ENCODE assay signal across 23 mouse cellular contexts in the genomic region with DNA sequence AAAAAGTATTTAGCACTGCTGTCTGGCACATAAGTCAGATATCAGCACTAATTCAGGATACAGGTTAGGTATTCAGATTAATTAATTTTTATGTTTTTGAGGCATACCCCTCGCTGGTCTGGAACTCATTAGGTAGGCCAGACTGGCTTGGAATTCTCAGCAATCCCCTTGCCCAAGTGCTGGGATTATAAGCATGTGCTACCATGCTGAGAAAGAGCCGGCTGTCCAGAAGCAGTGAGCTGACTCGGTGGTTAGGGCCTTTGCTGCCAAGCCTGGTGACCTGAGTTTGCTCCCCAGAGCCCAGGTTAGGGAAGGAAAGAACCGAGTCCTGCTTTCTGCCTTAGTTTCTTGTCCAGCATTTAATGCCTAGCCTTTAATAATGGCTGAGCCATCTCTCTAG.
DNase-seq lines count a peak whose midpoint lies in the region; ATAC-seq lines count a peak whose summit lies in the region.
"Had no signal": no experiment of that assay in that cellular context is flagged by ENCODE, and none has a peak within 500 bp of the region (broad histone marks: within the 10 kb centered on the region; RNA-seq: fewer than 3 reads in every experiment).

No protein-coding gene starts in this region.

- DNase-seq in cerebellum, postnatal 10 days: peak; percentile 69 to 81
- no peak for DNase-seq in cerebellum, adult 11-12 months
- DNase-seq in retina, embryonic 14.5 days (ENCODE audit: low spot score): peak; percentile 16
- no peak for DNase-seq in retina, postnatal 1 day
- no peak for DNase-seq in adrenal gland, postnatal 4 days (ENCODE audit: low spot score in 2 of 2)
- no peak for DNase-seq in adrenal gland, adult 8-10 months
- DNase-seq: adrenal gland, postnatal 25 days; forebrain, postnatal 0 days; kidney, adult 8-10 months; kidney, postnatal 14 days; layer of hippocampus, postnatal 36 days; lung, adult 2 months; spleen, adult 18-20 months; thymus, postnatal 4 days had no signal

- H3K27me3 ChIP-seq in hindbrain, embryonic 13.5 days: no peaks in the 10 kb centered on the region
- no peaks in the 10 kb centered on the region for H3K27me3 ChIP-seq in hindbrain, embryonic 16.5 days (replicated peaks; ENCODE audit: control insufficient read depth, insufficient read depth, low read length)
- H3K27me3 ChIP-seq: embryonic facial prominence, embryonic 13.5 days; megakaryocyte, embryonic 14.5 days had no signal

- 50% methylated on average over 4 of the region's 4 CpGs for WGBS in hindbrain, embryonic 13.5 days
- 45% methylated on average over 4 of the region's 4 CpGs for WGBS in hindbrain, embryonic 16.5 days

- peak overlapping the region; percentile 48; the same call in 1 of the 2 replicates for H3K27ac ChIP-seq in hindbrain, embryonic 13.5 days
- no peak overlapping the region for H3K27ac ChIP-seq in hindbrain, embryonic 16.5 days (ENCODE audit: low read depth, low read length)
- H3K27ac ChIP-seq: embryonic facial prominence, embryonic 13.5 days; heart, embryonic 10.5 days; layer of hippocampus, adult 2 months had no signal

- no peak overlapping the region for H3K9ac ChIP-seq in hindbrain, embryonic 13.5 days
- no peak overlapping the region for H3K9ac ChIP-seq in hindbrain, embryonic 16.5 days (ENCODE audit: low read depth, low read length)
- H3K9ac ChIP-seq: embryonic facial prominence, embryonic 13.5 days; forebrain, postnatal 0 days had no signal

- H3K4me3 ChIP-seq in hindbrain, embryonic 13.5 days: no peak overlapping the region
- no peak overlapping the region for H3K4me3 ChIP-seq in hindbrain, embryonic 16.5 days (ENCODE audit: low read length)
- H3K4me3 ChIP-seq: embryonic facial prominence, embryonic 13.5 days; heart, embryonic 10.5 days; layer of hippocampus, adult 2 months; megakaryocyte, embryonic 14.5 days had no signal

- H3K4me2 ChIP-seq in hindbrain, embryonic 13.5 days: no peak overlapping the region
- no peak overlapping the region for H3K4me2 ChIP-seq in hindbrain, embryonic 16.5 days (ENCODE audit: low read length)
- H3K4me2 ChIP-seq: embryonic facial prominence, embryonic 13.5 days; liver, embryonic 11.5 days had no signal

- no peaks in the 10 kb centered on the region for H3K9me3 ChIP-seq in hindbrain, embryonic 13.5 days
- no peaks in the 10 kb centered on the region for H3K9me3 ChIP-seq in hindbrain, embryonic 16.5 days (ENCODE audit: control insufficient read depth, low read length)
- H3K9me3 ChIP-seq: embryonic facial prominence, embryonic 13.5 days; heart, embryonic 10.5 days; megakaryocyte, embryonic 14.5 days had no signal

- peaks cover 42% of the 10 kb centered on the region for H3K4me1 ChIP-seq in hindbrain, embryonic 13.5 days (replicated peaks)
- H3K4me1 ChIP-seq in hindbrain, embryonic 16.5 days (ENCODE audit: control insufficient read depth, insufficient read depth, low read depth, low read length): peaks cover 34% of the 10 kb centered on the region

- no peaks in the 10 kb centered on the region for H3K36me3 ChIP-seq in hindbrain, embryonic 13.5 days
- no peaks in the 10 kb centered on the region for H3K36me3 ChIP-seq in hindbrain, embryonic 16.5 days (ENCODE audit: control insufficient read depth, insufficient read depth, low read length)

- ATAC-seq in hindbrain, embryonic 13.5 days (ENCODE audit: low FRiP score): no peak
- ATAC-seq in hindbrain, embryonic 16.5 days: no peak
- ATAC-seq: CD4-positive, CD25-positive, alpha-beta regulatory T cell, adult 4 months; forebrain, postnatal 0 days; inflammation-experienced regulatory T-cells, adult 6 months had no signal

Comparison
In these comparisons a context has a peak if more than half of its experiments do, and no peak if none do; other contexts are left out.
1. DNase-seq: peak in cerebellum, postnatal 10 days (2 of 2) and retina, embryonic 14.5 days (single experiment); none in cerebellum, adult 11-12 months (single experiment), retina, postnatal 1 day (single experiment), adrenal gland, postnatal 4 days (0 of 2) and adrenal gland, adult 8-10 months (single experiment).